Mouse (Mus musculus) stomach, embryonic 14.5 days (tissue): ENCODE results near the gene Vdr. TPM values are rescaled to one million over a fixed set of nuclear protein-coding genes. Genes with fewer than 3 reads are reported as not detected.

ENCODE experiments used
- ATAC-seq: fragments of 200-750 bp; cut with Nextera tagmentation; 2 replicates; pipeline ENCODE4 v1.8.0; 2017; ENCODE audit warnings: low read depth, moderate TSS enrichment; ENCODE audit not compliant: insufficient number of reproducible peaks, insufficient read depth, low FRiP score
- H3K27ac ChIP-seq: fragments of 300-500 bp; sonication (generic); 2 replicates; pipeline ENCODE4 v1.5.1; 2014; ENCODE audit warnings: mild to moderate bottlenecking, low read length, moderate library complexity, mixed read lengths
- H3K27me3 ChIP-seq: fragments of 300-500 bp; sonication (generic); 2 replicates; pipeline ENCODE4 v1.6.1; 2014; ENCODE audit warnings: low read length, control low read depth, mixed read lengths; ENCODE audit not compliant: control insufficient read depth, insufficient read depth
- H3K36me3 ChIP-seq: fragments of 300-500 bp; sonication (generic); 2 replicates; pipeline ENCODE4 v1.6.1; 2014; ENCODE audit warnings: mild to moderate bottlenecking, control low read depth, low read length, moderate library complexity, mixed read lengths; ENCODE audit not compliant: control insufficient read depth, insufficient read depth
- H3K4me1 ChIP-seq: fragments of 300-500 bp; sonication (generic); 2 replicates; pipeline ENCODE4 v1.6.1; 2014; ENCODE audit warnings: low read length, control low read depth, mixed read lengths; ENCODE audit not compliant: control insufficient read depth, insufficient read depth
- H3K4me2 ChIP-seq: fragments of 300-500 bp; sonication (generic); replicated peaks from 2 replicates; pipeline ENCODE4 v1.6.1; 2014; ENCODE audit warnings: low read depth, low read length, control low read depth
- H3K4me3 ChIP-seq: fragments of 300-500 bp; sonication (generic); 2 replicates; pipeline ENCODE4 v1.5.1; 2014; ENCODE audit warnings: low read depth, low read length, control low read depth
- H3K9ac ChIP-seq: fragments of 300-500 bp; sonication (generic); replicated peaks from 2 replicates; pipeline ENCODE4 v1.6.1; 2014; ENCODE audit warnings: low read depth, mild to moderate bottlenecking, control low read depth, low read length, moderate library complexity, mixed read lengths
- H3K9me3 ChIP-seq: fragments of 300-500 bp; sonication (generic); 2 replicates; pipeline ENCODE4 v1.6.1; 2016; ENCODE audit warnings: low read depth, low read length, control low read depth; ENCODE audit not compliant: control insufficient read depth
- WGBS: fragments of 180-500 bp; shearing (Covaris S2); extraction: QIAGEN DNeasy Blood & Tissue Kit; methylation state at CpG from one replicate; pipeline ENCODE4 v1.1.7; 2014; 5-methylcytosine and 5-hydroxymethylcytosine counted together
- polyA plus RNA-seq: library from polyadenylated mRNA; unstranded; fragments of >200 nt; fragmentation: Nextera tagmentation; extraction: Ambion mirVana; gene quantifications from 2 replicates; pipeline ENCODE4 v1.2.1, GENCODE M21; 2014

Gene Vdr
- polyA plus RNA-seq, 1 experiment from 2014 or later, result 1.1 TPM

DNA sequence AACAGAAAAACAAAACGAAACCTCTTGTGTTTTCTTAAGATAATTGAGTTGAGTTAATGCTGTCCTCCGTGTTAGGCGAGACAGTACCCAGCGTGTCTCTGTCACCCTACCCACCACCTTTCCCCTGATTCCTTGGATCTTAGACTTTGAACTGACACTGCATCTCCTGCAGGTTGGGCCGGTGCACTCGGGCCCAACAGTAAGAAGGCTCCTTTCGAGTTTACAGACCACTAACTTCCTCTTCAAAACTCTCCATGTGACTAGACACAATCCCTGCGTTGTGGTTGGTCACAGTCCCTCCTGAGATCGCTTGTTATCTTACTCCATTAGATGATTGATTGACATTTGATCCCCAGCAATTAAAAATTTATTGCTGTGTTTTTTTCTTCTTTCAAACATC is 7.6 kb upstream of the Vdr start:
- WGBS, result 78% methylated on average over 9 of the region's 9 CpGs
- H3K9ac ChIP-seq, result no peak overlapping the region
- H3K9me3 ChIP-seq, result no peaks in the 10 kb centered on the region
- peaks cover 6% of the 10 kb centered on the region; the same call in 1 of the 2 replicates for H3K4me1 ChIP-seq
- no peaks in the 10 kb centered on the region for H3K27me3 ChIP-seq
- H3K4me3 ChIP-seq, result no peak overlapping the region
- no peaks in the 10 kb centered on the region for H3K36me3 ChIP-seq
- H3K27ac ChIP-seq, result no peak overlapping the region
- no peak overlapping the region for H3K4me2 ChIP-seq
- no peak for ATAC-seq

GRCm38 (mm10) chr15:97914331-97914747 is 3.9 kb upstream of the Vdr start:
- WGBS, result 3% methylated on average over 9 of the region's 9 CpGs
- H3K27me3 ChIP-seq, result no peaks in the 10 kb centered on the region
- H3K4me1 ChIP-seq, result peaks cover 6% of the 10 kb centered on the region; the same call in 1 of the 2 replicates
- H3K36me3 ChIP-seq, result no peaks in the 10 kb centered on the region
- no peak overlapping the region for H3K9ac ChIP-seq
- no peak overlapping the region for H3K4me3 ChIP-seq
- no peaks in the 10 kb centered on the region for H3K9me3 ChIP-seq
- ATAC-seq, result no peak
- no peak overlapping the region for H3K27ac ChIP-seq
- no peak overlapping the region for H3K4me2 ChIP-seq

DNA sequence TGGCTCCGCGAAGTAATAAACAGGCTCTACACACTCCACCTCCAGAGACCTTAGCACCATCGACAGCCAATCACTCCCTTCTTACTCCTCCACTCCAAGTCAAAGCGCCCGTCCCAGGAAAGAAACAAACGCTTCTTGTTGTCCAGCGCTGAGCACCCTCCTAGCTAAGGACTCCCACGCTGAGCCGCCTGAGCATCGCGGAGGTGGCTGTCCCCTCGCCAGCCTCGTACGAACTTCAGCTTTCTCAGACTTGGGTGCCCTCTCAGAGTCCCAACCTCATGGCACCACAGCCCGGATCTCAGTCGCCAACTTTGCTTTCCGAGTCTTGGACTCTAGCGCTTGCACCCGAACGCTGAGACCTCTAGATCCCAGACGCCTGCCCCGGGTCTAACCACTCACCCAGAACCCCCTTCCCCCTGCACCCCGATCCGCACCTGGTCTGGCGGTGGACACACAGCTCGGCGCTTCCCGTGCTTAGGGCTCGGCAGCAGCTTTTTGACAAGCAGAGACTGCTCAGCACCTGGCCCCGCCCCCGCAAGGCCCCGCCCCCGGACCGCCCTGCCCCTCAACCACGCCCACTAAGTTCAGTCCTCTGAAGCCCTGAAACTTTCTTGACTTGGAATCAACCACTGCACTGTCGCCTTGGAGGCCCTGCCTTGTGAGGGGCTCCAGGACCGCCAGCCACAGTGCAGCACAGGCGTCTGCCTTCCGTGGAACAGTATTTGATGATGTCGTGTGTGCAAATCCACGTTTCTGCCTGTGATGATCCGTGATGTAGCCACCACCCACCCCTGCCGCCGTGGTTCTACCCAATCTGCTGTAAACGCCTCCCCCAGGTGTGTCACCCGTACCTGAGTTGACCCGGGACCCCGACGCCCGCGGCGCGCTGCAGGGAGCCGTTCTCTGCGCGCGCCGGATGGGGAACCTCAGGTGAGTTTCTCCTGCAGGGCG is 2.4 kb downstream of the Vdr start:
- peak overlapping the region; percentile 48 for H3K4me3 ChIP-seq
- peaks cover 21% of the 10 kb centered on the region for H3K4me1 ChIP-seq
- H3K27ac ChIP-seq, result no peak overlapping the region; the same call in 1 of the 2 replicates
- peak; percentile 82 for ATAC-seq
- H3K4me2 ChIP-seq, result peak overlapping the region; percentile 95
- H3K9ac ChIP-seq, result no peak overlapping the region; the same call in 1 of the 2 replicates
- H3K27me3 ChIP-seq, result no peaks in the 10 kb centered on the region
- no peaks in the 10 kb centered on the region for H3K9me3 ChIP-seq
- no peaks in the 10 kb centered on the region for H3K36me3 ChIP-seq
- WGBS, result under 1% methylated on average over 59 of the region's 59 CpGs

- H3K4me3 ChIP-seq, result peak overlapping the region; percentile 48
- ATAC-seq, result no peak
- no peak overlapping the region for H3K9ac ChIP-seq
- peak overlapping the region; percentile 95 for H3K4me2 ChIP-seq
- no peak overlapping the region for H3K27ac ChIP-seq
- peaks cover 21% of the 10 kb centered on the region for H3K4me1 ChIP-seq
- H3K36me3 ChIP-seq, result no peaks in the 10 kb centered on the region
- WGBS, result 55% methylated on average over 5 of the region's 5 CpGs
- H3K27me3 ChIP-seq, result no peaks in the 10 kb centered on the region
- no peaks in the 10 kb centered on the region for H3K9me3 ChIP-seq
Observed at GRCm38 (mm10) chr15:97907202-97907601, 3.2 kb downstream of the Vdr start.

- no peak overlapping the region for H3K27ac ChIP-seq
- no peak overlapping the region for H3K4me3 ChIP-seq
- peaks cover 21% of the 10 kb centered on the region for H3K4me1 ChIP-seq
- H3K4me2 ChIP-seq, result no peak overlapping the region
- no peak for ATAC-seq
- H3K27me3 ChIP-seq, result no peaks in the 10 kb centered on the region
- H3K36me3 ChIP-seq, result no peaks in the 10 kb centered on the region
- WGBS, result 82% methylated on average over 6 of the region's 6 CpGs
- H3K9ac ChIP-seq, result no peak overlapping the region
- no peaks in the 10 kb centered on the region for H3K9me3 ChIP-seq
Observed at GRCm38 (mm10) chr15:97905281-97905680, 5.1 kb downstream of the Vdr start.

DNA sequence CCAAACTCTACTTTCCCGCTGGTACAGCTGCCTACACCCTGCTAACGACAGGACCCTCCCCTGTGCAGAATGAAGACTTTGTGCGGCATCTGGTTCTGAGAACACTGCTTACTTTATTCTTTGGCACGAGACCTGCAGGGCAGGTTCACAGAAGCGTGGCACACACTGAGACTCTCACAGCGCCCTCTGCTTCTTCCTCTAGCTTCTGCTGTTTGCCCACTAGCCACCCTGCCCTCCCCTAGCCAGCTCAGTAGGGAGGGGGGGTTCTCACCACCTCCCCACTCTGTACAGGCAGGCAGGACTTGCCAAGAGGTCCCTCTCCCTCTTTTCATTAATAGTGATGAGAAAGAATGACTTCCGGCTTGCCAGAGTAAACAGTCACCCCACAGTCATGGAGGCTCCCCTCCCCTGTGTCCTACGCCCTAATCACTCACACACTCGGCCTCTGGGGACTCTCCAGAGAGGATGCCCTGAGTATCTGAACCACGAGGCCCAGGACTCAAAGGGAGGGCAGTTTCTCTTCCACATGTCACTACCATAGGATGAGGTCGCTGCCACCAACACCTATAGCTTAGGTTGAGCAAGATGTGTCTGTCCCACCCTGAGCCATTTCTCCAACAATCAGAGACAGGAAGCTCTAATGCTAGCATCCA is 6.0 kb downstream of the Vdr start:
- Histone ChIP-seq H3K9me3 (no peaks in the 10 kb centered on the region), H3K36me3 (no peaks in the 10 kb centered on the region), H3K9ac (no peak overlapping the region), H3K4me2 (no peak overlapping the region), H3K27ac (no peak overlapping the region), H3K4me1 (peaks cover 21% of the 10 kb centered on the region), H3K27me3 (no peaks in the 10 kb centered on the region), H3K4me3 (no peak overlapping the region)
- ATAC-seq, result peak; percentile 17; the same call in 1 of the 2 replicates
- WGBS, result 43% methylated on average over 11 of the region's 11 CpGs

- H3K4me3 ChIP-seq, result no peak overlapping the region
- ATAC-seq, result no peak
- H3K4me1 ChIP-seq, result peaks cover 14% of the 10 kb centered on the region
- no peak overlapping the region for H3K27ac ChIP-seq
- no peak overlapping the region for H3K4me2 ChIP-seq
- no peak overlapping the region for H3K9ac ChIP-seq
- no peaks in the 10 kb centered on the region for H3K9me3 ChIP-seq
- no peaks in the 10 kb centered on the region for H3K27me3 ChIP-seq
- H3K36me3 ChIP-seq, result no peaks in the 10 kb centered on the region
- 72% methylated on average over 15 of the region's 15 CpGs for WGBS
Observed at GRCm38 (mm10) chr15:97903261-97904009, 7.0 kb downstream of the Vdr start.

DNA sequence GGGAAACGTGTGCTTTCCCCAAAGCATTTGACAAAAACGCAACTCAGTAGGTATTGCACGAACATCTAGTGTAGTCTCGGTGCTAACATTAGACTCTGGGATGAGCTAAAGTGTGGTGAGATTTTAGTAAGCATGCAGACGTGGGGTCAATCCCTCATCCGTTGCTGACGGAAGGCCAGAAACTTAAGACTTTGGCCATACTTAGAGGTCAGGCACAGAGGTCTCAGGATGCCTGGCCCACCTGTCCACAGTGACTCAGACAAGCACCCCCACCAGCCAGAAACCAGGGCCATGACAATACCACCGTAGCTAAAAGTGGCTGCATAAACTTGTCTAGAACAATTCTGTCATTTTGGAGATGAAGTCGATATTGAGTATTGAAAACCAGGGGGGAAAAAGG is 9.4 kb downstream of the Vdr start:
- Histone ChIP-seq H3K9ac (no peak overlapping the region), H3K27me3 (no peaks in the 10 kb centered on the region), H3K4me1 (peaks cover 7% of the 10 kb centered on the region; the same call in 1 of the 2 replicates), H3K4me2 (no peak overlapping the region), H3K36me3 (no peaks in the 10 kb centered on the region), H3K4me3 (no peak overlapping the region), H3K9me3 (no peaks in the 10 kb centered on the region), H3K27ac (no peak overlapping the region)
- 84% methylated on average over 9 of the region's 9 CpGs for WGBS
- ATAC-seq, result no peak
